Mouse (Mus musculus) liver, adult 2 months (tissue): ENCODE results near the gene Gm28553. TPM values are rescaled to one million over a fixed set of nuclear protein-coding genes. Genes with fewer than 3 reads are reported as not detected.
"Not testable (repeated sequence)": the region's sequence is repeated elsewhere in the genome, so short reads cannot be mapped to it uniquely, and the experiment has no call there.

Experiments used
- DNase-seq: peaks from one replicate; pipeline ENCODE4 v3.0.0-alpha.2; 2011; ENCODE audit warnings: low read depth, low spot score; ENCODE audit errors: extremely low read depth
- H3K27ac ChIP-seq: fragments of 200-500 bp; replicated peaks from 2 replicates; pipeline ENCODE4 v1.5.1; 2012; ENCODE audit warnings: low read depth, mild to moderate bottlenecking, control low read depth, inconsistent platforms, low read length; ENCODE audit not compliant: insufficient read depth
- H3K27me3 ChIP-seq: fragments of 200-500 bp; 2 replicates; pipeline ENCODE4 v1.6.1; 2012; ENCODE audit warnings: mild to moderate bottlenecking, moderate library complexity, low read length, inconsistent platforms; ENCODE audit not compliant: control insufficient read depth, insufficient read depth
- H3K36me3 ChIP-seq: fragments of 200-500 bp; 2 replicates; pipeline ENCODE4 v1.6.1; 2012; ENCODE audit warnings: low read length, inconsistent platforms; ENCODE audit not compliant: control insufficient read depth, insufficient read depth
- H3K4me1 ChIP-seq: fragments of 200-500 bp; 2 replicates; pipeline ENCODE4 v1.6.1; 2011; ENCODE audit warnings: low read length; ENCODE audit not compliant: control insufficient read depth, insufficient read depth
- H3K4me3 ChIP-seq: fragments of 200-500 bp; 2 replicates; pipeline ENCODE4 v1.5.1; 2011; ENCODE audit warnings: low read depth, mild to moderate bottlenecking, control low read depth, low read length, moderate library complexity; ENCODE audit not compliant: insufficient read depth
- H3K79me2 ChIP-seq: fragments of 200-500 bp; 2 replicates; pipeline ENCODE4 v1.6.1; 2012; ENCODE audit warnings: inconsistent platforms, mild to moderate bottlenecking, low read length, moderate library complexity; ENCODE audit not compliant: control insufficient read depth, insufficient read depth
- H3K9ac ChIP-seq: fragments of 200-500 bp; 2 replicates; pipeline ENCODE4 v1.6.1; 2012; ENCODE audit warnings: low read depth, mild to moderate bottlenecking, control low read depth, inconsistent platforms, low read length
- WGBS: fragments of 180-500 bp; shearing (Covaris S2); methylation state at CpG from one replicate; pipeline ENCODE4 v1.1.7; 2018; 5-methylcytosine and 5-hydroxymethylcytosine counted together
- polyA plus RNA-seq: library from polyadenylated mRNA; depleted of rRNA; stranded (reverse); fragments of >200 nt; gene quantifications from 2 replicates; pipeline ENCODE4 v1.2.3, GENCODE M21; 2012; rRNA removed
- total RNA-seq: library from RNA; depleted of rRNA; stranded (reverse); fragments of >200 nt; gene quantifications from 2 replicates; pipeline ENCODE4 v1.2.3, GENCODE M21; 2014; rRNA removed

Gene Gm28553
- total RNA-seq (not detected in 2 replicates), polyA plus RNA-seq (not detected in 2 replicates)

- H3K36me3 ChIP-seq, H3K9ac ChIP-seq, H3K79me2 ChIP-seq, H3K4me1 ChIP-seq, H3K27ac ChIP-seq, H3K27me3 ChIP-seq, H3K4me3 ChIP-seq, DNase-seq: not testable (repeated sequence)
- WGBS = no CpG with 5 or more reads among the region's 5 CpGs
These were observed at the start of gene Gm28553 for GRCm38 (mm10) chrY:48856197-48856596. TSS of gene Gm28553 (plus strand) at chrY:48856497.
